Mouse (Mus musculus) lung, postnatal 0 days (tissue): ENCODE measurements at regions not wholly inside any gene's neighbourhood (a gene's known extent, or its start where the extent isn't known, plus 50 kb on each side); places are given as distances from the start of the nearest gene placed in this dataset.

ENCODE experiments used
- CTCF ChIP-seq: IDR thresholded peaks from 2 replicates; pipeline ENCODE4 v1.5.1; 2016; ENCODE audit warnings: antibody characterized with exemption, mild to moderate bottlenecking
- EP300 ChIP-seq: IDR thresholded peaks from 2 replicates; pipeline ENCODE4 v1.6.1; 2016; ENCODE audit warnings: antibody characterized with exemption, mild to moderate bottlenecking, control low read depth

- no peak for TF ChIP-seq CTCF
- TF ChIP-seq EP300, result no peak
Measured at GRCm38 (mm10) chr13:97523523-97524412, 236.7 kb downstream of the Gm10260 start.
